Mouse (Mus musculus) cortical plate, adult 2 months (tissue): Measurements from ENCODE around the gene U2af1.

ENCODE experiments used
- CTCF ChIP-seq: fragments of 200-500 bp; IDR thresholded peaks from 2 replicates; pipeline ENCODE4 v1.5.1; 2011; ENCODE audit warnings: mild to moderate bottlenecking, control low read depth, low read length; ENCODE audit not compliant: insufficient read depth; ENCODE audit errors: extremely low read depth
- POLR2A ChIP-seq: fragments of 200-500 bp; IDR thresholded peaks from 2 replicates; pipeline ENCODE4 v1.6.1; 2011; ENCODE audit warnings: mild to moderate bottlenecking, low read length, control low read depth; ENCODE audit not compliant: insufficient read depth; ENCODE audit errors: extremely low read depth

DNA sequence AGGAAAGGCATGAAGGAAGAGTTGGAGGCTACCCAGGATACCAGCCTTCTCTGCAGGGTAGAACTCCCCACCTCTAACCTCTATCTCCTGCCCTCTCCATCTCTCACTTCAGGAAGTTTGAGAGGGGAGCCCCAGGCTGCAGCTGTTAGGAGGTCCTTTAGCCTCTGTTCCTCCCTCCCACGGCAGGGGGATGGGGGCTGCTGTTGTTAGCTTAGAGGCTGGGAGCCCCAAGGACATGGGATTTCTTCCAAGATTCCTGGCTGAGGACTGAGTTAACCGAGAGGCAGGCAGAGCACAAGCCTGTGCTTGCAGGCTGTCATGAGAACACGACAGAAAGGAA, 27.5 kb upstream of the U2af1 start:
- TF ChIP-seq POLR2A: no peak
- TF ChIP-seq CTCF: no peak
